Mouse (Mus musculus): ENCODE results near the gene Zcchc14. TPM values are rescaled to one million over a fixed set of nuclear protein-coding genes. Genes with fewer than 3 reads are reported as not detected.
"Not testable (repeated sequence)": the region's sequence is repeated elsewhere in the genome, so short reads cannot be mapped to it uniquely, and the experiment has no call there.

The Zcchc14 gene
- total RNA-seq, 4 experiments from 2014 or later = 77.4 to 92.9 (median 84.7) TPM

DNA sequence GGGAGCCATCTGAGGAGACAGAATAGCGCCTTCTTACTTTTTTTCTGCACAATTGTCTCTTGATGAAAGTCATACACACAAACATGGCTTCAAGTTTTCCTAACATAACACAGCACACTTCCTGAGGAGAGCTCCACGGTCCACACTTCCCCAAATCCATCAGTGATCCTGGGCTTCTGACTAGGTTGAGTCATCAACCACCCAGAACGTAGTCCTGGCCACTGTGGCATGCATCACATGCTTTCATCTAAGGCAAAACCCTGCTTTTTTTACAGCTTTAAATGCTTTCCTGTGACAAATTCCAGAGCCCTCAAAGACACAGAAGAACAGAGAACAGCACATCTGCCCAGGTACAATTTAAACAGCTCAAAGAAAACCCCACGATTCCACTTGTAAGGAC lies 24.0 kb downstream of the Zcchc14 start:
- DNase-seq (ENCODE audit: low spot score in 2 of 2) = no peak

DNA sequence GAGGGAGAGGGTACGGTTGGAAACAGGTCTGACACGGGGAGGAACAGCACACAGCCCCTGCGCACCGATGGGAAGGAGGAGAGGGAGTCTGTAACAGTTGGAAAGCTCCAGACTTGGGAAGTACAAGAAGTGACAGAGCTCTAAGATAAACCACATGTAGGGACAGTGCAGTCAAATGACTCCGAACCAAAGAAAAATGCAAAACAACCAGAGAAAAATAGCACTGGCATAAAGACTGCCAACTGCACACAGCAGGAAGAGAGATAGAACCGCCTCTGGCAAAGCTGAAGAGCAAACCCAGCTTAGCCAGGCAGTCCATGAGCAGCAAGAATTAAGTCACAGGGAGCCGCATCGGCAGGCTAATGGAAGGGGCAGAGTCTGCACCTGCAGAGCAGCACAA lies 29.7 kb downstream of the Zcchc14 start:
- DNase-seq (ENCODE audit: low spot score in 2 of 2) = no peak

DNA sequence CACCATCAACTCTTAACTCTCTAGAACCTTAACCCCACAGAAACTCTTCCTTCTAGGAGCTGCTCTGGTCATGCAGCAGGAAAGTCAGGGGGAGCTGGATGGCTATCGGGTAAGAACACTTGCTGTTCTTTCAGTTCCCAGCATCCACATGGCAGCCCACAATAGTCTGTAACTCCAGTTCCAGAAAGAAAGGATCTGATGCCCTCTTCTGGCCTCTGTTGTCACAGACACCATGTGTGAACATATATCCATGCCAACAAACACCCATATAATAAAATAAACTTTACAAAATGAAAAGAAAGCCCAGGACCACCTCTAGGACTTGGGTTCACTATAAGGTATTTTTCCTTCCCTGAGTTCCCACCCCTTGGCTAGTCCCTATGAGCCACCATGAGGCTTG lies 30.8 kb downstream of the Zcchc14 start:
- no peak for DNase-seq (ENCODE audit: low spot score in 2 of 2)

DNA sequence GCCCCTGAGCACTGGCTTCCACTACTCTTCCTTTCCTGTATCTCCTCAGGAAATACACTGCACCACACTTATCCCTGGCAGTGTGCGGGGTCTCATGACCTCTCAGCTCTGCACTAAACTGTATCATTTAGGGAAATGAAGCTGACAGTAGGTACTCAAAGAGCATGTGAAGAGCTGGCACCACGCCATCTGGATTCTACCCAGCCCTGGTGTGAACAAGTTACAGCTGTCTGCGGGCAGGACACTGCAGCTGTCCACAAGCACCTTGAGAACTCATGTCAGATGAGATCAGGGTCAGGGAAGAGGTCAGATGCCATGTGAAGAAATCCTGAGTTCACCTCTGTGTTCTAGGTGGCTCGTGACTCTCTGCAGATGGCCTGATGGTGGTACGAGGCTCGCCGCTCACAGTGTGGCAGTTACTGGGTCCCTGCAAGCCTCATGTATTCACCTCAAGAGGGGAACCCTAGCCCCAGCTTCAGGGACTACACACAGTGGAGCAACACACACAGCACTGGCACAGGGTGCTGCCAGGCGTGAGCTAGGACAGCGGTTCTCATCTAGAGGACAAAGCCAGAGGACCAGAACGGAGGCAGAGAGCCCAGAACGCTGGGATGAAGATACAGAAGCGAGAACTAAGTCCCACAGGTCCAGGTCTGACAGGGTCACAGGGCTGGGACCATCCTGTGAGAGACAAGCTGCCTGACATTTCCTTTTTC lies 31.7 kb downstream of the Zcchc14 start:
- no peak for DNase-seq (ENCODE audit: low spot score in 2 of 2)

DNA sequence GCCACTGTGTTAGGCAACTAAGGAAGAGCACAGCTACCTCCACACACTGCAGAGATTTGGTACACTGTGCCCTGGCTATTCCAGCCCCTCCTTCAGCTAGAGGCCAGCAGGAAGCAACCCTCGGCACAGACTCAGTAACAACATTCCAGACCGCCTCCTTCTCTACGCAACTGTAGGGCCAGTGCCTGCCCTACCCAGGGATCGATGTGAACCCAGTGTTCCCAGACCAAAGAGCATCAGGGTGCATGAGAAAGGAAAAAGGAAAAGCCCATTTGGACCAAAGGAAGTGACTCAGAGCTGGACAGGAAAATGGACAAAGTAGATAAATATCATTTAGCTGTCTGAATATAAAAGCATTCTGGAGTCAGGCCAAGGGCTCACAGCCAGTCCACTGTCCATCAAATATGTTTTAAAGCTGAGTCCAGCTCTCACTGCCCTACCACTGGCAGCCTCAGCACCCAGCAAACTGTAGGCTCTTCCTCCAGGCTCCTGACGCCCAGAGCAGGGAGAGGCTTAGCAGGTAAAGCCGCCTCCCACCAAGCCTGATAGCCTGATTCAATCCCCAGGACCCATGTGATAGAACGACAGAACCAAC lies 33.2 kb downstream of the Zcchc14 start:
- DNase-seq (ENCODE audit: low spot score in 2 of 2) = no peak

DNA sequence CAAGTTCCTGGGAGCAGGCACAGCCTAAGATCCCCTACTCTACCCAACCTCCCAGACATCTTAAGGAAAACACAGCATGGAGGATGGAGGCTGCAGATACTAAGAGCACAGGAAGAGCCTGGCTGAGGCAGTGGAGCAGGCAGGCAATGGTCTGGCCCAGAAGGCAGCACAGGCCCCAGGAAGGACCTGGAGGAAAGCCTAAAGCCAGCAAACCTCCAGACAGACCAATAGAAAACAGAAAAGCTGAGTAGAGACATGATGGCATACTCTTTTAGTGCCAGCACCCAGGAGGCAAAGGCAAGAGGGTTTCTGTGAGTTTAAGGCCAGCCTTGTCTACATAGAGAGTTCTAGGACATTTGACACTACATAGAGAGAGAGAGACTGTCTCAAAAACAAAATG lies 39.3 kb downstream of the Zcchc14 start:
- no peak for DNase-seq (ENCODE audit: low spot score in 2 of 2)

DNA sequence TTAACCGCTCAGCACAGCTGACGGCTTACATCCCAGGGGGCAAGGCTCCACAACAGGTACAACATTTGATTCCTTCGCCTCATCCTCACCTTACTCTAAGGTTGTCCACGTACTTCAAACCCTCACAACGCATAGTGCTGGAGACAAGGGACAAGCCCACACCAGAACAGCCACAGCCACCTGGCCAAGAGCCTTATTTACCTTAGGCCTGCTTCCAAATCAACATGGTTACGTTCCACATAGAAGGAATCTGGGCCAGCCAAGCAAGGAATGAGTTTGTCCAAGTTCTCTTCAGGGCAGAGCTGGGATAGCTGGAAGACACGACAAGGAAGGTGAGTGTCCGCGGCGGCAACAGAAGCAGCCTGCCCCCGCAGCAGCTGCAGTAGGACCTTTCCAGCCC lies 42.8 kb downstream of the Zcchc14 start:
- DNase-seq (ENCODE audit: low spot score in 2 of 2) = no peak

DNA sequence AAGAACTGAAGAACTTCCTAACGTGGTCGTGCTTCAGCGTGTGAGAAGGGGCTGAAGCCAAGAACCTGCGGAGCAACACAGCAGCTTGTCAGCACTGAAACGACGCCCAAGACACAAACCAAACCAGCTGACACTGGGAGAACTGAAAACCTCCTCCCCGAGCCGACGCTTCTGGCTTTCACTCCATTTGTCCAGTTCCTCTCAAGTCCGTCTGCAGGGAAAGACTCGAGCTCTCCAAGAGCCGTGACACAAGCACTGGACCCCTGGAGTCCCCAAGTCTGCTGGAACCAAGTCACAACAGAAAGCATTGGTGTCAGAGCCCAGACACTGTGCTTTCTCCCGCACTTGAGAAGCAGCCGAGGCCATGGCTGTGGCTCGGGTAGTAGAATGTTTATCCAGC lies 43.5 kb downstream of the Zcchc14 start:
- no peak for DNase-seq (ENCODE audit: low spot score in 2 of 2)

DNA sequence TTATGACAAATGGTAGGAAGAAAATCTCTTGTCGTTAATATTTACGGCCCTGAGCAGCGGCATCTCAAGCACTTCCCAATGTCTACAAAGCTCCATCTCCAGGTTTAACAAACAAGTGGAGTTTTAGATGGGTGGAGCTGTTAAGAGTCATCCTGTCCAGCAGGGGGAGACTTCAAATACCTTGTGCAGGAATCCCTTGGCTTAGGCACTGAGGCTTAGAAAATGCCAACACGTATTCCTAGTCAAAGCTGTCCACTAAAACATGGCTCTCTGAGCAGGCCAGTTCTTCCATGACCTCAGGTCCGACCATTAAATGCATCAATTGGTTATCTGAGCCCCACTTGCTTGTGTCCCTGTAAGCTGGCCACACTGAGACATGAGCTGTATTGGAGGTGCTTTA lies 45.0 kb downstream of the Zcchc14 start:
- no peak for DNase-seq (ENCODE audit: low spot score in 2 of 2)

DNA sequence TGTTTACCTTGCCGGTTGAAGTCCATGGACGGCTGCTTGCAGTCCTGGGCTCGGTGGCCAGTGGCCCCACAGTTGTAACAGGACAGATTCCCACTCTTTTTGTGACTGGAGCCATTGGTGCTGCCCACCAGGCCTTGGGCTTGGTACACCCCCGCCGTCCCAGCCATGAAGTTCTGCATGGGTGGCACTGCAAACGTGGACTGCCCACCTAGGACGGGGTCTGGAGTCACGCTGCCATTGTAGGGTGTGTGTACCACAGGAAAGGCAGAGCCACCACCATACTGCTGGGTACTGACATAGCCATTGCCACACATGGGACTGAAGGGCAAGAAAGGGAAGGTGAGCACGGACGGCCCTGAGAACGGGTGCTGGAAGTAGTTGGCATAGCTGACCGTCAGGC lies 48.9 kb downstream of the Zcchc14 start:
- DNase-seq (ENCODE audit: low spot score in 2 of 2) = no peak

DNA sequence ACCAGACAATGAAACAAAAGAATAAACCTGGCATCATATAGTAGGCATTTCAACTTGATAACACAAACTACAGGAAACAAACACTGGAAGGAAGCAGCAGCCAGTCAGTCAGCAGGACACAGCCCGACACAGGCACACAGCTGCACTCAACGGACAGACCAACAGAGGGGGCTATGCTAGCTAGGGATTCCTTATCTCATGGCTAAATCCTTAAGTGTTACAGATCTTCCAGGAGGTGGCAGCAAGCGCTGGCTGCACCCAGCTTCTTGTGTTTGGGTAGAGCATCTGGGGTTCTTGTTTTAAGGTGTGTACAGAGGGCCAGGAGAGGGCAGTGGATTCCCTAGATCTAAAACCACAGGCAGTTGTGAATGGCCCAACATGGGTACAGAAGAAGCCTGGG lies 49.8 kb downstream of the Zcchc14 start:
- DNase-seq (ENCODE audit: low spot score in 2 of 2) = peak; percentile 70

DNA sequence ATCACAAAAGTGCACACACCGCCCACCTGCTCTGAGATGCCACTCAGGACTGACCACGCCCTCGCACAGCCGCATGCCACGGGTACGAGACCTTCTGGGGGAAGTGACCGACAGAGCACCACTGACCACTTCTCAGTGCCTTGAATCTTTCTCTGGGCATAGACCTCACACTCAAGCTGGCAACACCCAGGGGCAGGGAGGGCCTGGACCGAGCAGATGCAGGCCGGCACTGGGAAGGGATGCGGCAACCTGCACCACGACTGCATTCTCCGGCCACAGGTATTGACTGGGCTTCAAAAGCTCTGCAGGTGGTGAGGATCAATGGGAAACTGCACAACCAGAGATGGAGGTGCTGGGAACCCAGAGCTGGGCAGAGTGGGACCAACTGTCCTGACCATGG lies 50.3 kb downstream of the Zcchc14 start:
- no peak for DNase-seq (ENCODE audit: low spot score in 2 of 2)

DNA sequence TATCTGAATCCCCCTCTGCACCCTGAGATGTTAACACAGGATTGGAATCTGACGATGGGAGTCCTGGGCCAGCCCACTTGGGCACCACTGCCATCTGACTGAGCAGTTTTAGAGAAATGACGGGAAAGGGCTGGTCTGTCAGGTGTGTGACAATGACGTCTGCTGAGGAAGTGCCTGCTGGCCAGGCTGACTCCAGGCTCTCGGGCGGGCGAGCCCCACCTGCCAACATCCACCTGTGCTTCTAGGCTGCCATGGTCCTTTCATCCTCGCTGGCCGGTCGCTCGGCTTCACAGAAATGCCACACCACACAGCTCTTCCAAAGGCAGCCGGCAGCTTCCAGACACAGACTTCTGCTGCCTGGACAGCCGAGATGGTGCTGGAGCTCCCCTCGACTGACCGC lies 52.9 kb downstream of the Zcchc14 start:
- DNase-seq (ENCODE audit: low spot score in 2 of 2) = no peak

DNA sequence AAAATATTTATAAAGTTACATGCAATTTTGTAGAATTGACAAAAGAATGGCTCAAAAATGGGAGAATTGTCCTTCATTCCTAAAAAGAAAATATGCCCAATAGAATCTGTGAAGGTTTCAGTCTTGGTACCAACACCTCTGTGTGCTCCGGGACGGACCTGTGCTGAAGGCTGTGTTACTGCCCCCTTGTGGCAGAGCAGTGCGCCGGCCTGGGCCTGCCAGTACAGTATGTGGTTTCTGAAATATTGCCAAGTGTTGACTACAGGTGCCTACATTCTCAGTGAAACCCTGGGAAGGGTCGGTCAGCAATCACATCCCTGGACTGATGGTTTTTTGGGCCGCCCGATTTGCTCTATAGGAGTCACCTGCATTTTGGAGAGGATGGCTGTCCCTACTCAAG lies 53.8 kb downstream of the Zcchc14 start:
- DNase-seq (ENCODE audit: low spot score in 2 of 2) = peak; percentile 72 to 79

DNA sequence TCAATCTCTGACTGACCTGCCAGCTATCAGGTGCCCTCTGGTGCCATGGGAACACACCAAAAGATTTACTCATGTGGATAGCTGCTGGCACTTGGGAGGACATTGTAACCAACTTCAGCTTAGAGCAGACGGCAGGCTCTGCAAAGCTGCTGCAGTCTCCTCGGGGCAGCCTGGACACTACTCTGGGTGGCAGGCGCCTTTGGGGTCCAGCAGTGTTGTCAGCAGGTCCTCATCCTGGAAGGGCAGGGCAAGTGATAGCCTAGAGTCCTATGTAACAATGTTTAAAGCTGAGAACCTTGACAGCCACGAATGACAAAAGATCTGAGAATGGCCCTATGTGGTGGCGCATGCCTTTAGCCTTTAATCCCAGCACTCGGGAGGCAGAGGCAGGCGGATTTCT lies 54.5 kb downstream of the Zcchc14 start:
- no peak for DNase-seq (ENCODE audit: low spot score in 2 of 2)

DNA sequence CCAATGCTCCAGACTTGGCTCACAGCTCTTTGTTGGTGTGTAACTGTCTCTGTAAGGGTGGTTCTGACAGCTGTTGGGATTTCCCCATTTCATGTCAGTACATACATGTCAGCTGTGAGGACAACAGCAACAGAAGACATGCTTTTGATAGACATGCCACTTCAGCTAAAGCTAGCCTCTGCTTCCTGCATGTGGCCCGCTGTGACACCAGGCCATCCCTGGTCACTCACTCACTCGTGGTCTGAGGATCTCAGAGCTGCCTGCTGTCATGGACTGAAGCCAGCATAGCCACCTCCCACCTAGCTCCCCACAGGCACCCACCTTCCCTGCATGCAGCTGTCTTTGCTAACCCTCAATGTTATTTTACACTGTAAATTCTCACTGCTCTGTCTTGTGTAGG lies 55.2 kb downstream of the Zcchc14 start:
- not testable (repeated sequence) for DNase-seq (ENCODE audit: low spot score in 2 of 2)

DNA sequence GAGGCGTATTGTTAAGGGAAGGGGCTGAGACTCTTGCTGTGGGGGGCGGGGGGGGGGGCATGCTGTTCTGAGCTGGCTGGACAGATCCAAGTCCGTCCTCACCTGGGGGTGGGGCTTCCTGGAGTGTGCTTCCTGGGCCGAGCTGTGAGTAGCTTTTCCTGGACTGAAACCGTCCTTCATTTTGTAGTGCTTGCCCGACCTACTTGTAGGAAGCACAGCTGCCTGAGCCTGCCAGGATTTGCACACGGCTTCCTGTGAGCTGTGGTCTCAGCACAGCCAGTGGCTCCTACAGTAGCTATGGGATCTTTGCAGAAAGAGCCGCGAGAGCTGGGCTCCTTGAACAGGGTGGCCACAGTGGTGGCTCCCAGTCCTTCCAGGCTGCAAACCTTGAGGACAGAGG lies 58.7 kb downstream of the Zcchc14 start:
- DNase-seq (ENCODE audit: low spot score in 2 of 2) = no peak

DNA sequence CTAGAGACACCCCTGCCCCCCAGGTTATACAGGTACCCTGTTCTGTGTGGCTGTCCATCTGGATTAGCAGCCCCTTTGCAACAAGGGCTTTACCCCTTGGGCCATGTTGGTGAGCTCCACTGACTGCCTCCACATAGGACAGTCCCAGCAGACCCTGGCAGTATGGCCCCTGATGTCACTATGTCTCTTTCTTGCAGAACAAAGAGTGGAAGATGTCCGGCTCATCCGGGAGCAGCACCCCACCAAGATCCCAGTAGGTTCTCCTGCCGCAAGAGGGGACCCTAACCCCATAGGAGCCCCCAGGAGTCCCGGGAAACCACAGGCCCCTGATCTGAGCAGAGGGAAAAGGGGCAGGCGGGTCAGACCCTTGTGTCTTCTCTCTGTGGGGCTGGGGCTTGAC lies 59.4 kb downstream of the Zcchc14 start:
- DNase-seq (ENCODE audit: low spot score in 2 of 2) = no peak

DNA sequence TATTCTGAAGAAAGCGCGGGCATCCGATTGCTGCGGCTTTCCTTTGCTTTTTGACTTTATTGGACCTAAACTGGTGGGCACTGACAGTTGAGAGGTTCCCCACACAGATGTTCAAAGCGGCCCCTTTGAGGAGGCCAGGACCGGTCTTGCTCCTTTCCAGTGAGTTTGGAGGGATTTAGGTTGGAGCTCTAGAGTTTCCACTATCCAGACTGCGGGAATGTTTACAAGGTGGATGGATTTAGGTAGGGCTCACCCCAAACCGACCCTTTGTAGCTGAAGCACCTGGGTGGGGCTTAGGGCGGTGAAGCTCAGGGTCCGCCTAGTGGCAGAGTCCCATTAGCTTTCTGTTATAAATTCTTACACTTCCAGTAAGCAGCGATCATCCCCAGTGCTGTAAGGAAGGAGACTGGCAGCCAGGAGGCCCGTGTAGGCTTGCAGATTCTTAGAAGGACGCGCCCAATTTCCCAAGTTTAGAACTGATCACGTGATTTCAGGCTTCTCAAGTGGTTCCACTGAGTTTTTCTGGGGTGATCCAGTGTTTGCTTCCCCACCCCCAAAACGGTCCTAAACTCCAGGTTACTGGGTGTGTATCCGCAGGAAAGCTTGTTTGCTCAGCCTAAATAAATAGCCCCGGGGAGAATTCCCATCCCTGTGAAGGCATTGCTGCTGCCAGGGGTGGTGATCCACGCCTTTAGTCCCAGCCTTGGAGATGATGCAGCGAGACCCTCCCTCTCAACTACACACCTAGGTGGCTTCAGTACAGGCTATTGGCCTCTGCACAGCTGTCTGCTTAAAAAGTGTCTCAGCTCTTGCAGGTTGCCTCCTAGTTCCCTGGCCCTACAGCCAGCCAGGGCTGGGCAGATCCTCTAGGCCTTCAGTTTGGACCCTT lies 61.3 kb downstream of the Zcchc14 start:
- no peak for DNase-seq (ENCODE audit: low spot score in 2 of 2)

DNA sequence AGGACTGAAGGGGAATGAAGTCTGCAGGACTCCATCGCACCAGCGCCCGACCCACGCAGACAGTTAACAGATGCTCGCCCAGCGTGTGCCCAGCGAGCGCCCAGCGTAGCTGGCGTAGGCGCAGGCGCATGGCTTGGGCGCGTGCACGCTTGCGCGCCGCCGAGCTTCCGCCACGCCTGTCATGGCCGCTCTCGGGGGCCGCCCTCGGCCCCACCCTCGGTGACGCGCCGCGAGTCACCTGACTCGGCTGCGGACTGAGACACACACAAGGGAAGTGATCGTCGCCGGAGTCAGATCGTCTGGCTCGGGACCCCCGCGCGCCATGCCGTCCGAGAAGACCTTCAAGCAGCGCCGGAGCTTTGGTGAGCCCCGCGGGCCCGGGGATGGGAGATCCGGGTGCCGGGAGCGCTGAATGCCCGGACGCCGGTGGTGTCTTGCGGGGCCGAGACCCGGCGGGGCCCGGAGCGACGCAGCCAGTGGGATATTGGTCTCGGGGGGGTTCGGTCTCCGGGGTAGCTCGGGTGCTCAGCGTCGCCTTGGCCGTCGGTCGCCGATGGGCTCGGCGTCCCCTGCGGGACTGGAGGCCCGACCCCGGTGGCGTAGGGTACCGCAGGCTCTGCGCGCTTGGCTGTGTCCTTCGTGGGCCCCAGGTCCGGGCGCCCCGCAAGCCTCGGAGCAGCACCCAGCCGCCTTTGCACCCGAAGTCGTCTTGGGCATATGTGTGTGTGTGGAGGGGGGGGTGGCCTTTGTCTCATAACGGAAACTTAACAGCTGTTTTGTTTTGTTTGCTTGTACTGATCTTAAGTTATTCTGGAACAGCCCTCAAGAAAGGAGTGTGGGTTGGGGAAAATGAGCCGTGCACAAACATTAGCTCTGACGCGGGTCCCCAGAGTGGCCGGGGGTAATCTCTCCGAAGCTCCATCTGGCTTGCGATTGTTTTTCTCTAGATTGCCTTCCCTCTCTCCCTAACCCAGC lies 62.2 kb downstream of the Zcchc14 start, which contains the start of gene Map1lc3b:
Map1lc3b (plus strand) TSS at position 159 of the 975 bp plus-strand sequence.
- peak; percentile 93 to 96 for DNase-seq (ENCODE audit: low spot score in 2 of 2)

DNA sequence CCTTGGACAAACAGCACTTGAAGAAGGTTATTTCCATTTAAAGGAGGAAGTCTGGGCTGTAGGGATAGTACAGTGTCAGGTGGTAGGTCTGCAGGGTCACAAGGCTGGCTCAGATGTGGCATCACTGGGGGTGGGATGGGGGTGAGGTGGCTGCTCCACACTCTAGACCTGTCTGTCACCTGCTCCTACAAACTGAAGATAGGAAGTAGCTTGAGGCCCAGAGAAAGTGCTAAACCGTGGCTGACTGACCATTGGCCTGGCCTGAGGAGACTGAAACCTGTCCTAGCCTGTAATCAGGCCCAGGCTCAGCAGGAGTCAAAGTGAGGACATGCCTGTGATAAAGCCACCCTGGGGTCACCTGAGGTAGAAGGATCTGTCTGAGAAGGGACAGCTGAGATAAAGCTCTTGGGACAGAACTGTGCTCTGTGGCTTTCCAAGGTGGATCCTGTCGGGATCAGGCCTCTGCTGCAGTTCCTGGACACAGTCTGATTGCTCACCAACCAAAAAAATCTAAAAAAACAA lies 63.4 kb downstream of the Zcchc14 start:
- DNase-seq (ENCODE audit: low spot score in 2 of 2) = no peak
